Mouse (Mus musculus) ES-E14 (cell line): ENCODE data around the gene Ckap2l. TPM values are rescaled to one million over a fixed set of nuclear protein-coding genes. Genes with fewer than 3 reads are reported as not detected.

Experiments used
- DNase-seq: peaks from one replicate; pipeline ENCODE4 v3.0.0-alpha.2; 2013; ENCODE audit warnings: low read depth, low spot score
- H3K27ac ChIP-seq: 2 replicates; pipeline ENCODE4 v1.5.1; 2012; ENCODE audit warnings: low read depth, mild to moderate bottlenecking, low read length, moderate library complexity, mixed read lengths; ENCODE audit not compliant: poor library complexity, insufficient read depth, severe bottlenecking
- H3K36me3 ChIP-seq: 2 replicates; pipeline ENCODE4 v1.6.1; 2012; ENCODE audit warnings: mild to moderate bottlenecking, low read length, moderate library complexity, mixed read lengths; ENCODE audit not compliant: control insufficient read depth, poor library complexity, insufficient read depth, severe bottlenecking
- H3K4me1 ChIP-seq, 2 experiments: fragments of 150-350 bp in 1 of 2; sonication (generic) in 1 of 2; 2 replicates each; pipeline ENCODE4 v1.6.1; 2012; ENCODE audit warnings: low read length in 2 of 2, mild to moderate bottlenecking in 1 of 2, mixed read lengths in 1 of 2; ENCODE audit not compliant: control insufficient read depth in 2 of 2, insufficient read depth in 2 of 2, poor library complexity in 1 of 2
- H3K4me3 ChIP-seq, 2 experiments: fragments of 150-350 bp in 1 of 2; sonication (generic) in 1 of 2; 2 replicates each; pipeline ENCODE4 v1.5.1; 2012; ENCODE audit warnings: low read length in 2 of 2, low read depth in 1 of 2, mild to moderate bottlenecking in 1 of 2, mixed read lengths in 1 of 2; ENCODE audit not compliant: insufficient read depth in 1 of 2, poor library complexity in 1 of 2, severe bottlenecking in 1 of 2
- H3K9ac ChIP-seq: 2 replicates; pipeline ENCODE4 v1.6.1; 2012; ENCODE audit warnings: low read depth, mild to moderate bottlenecking, low read length, mixed read lengths; ENCODE audit not compliant: poor library complexity, insufficient read depth, severe bottlenecking
- H3K9me3 ChIP-seq: fragments of 150-350 bp; sonication (generic); 2 replicates; pipeline ENCODE4 v1.6.1; 2012; ENCODE audit warnings: low read depth, mild to moderate bottlenecking, low read length; ENCODE audit not compliant: control insufficient read depth, insufficient read depth
- CHD2 ChIP-seq: IDR thresholded peaks from 2 replicates; pipeline ENCODE4 v1.6.1; 2014; ENCODE audit warnings: mild to moderate bottlenecking, low read depth, low read length, inconsistent platforms
- HCFC1 ChIP-seq: IDR thresholded peaks from 2 replicates; pipeline ENCODE4 v1.6.1; 2012; ENCODE audit warnings: low read length, inconsistent platforms, borderline replicate concordance; ENCODE audit not compliant: insufficient read depth
- MAFK ChIP-seq: IDR thresholded peaks from 2 replicates; pipeline ENCODE4 v1.6.1; 2014; ENCODE audit warnings: mild to moderate bottlenecking, low read depth, low read length, inconsistent platforms; ENCODE audit not compliant: insufficient read depth
- ZC3H11A ChIP-seq: IDR thresholded peaks from 2 replicates; pipeline ENCODE4 v1.6.1; 2012; ENCODE audit warnings: low read depth, mild to moderate bottlenecking, inconsistent platforms, low read length, borderline replicate concordance
- ZNF384 ChIP-seq: IDR thresholded peaks from 2 replicates; pipeline ENCODE4 v1.6.1; 2012; ENCODE audit warnings: low read depth, low read length, inconsistent platforms
- in situ Hi-C, 2 experiments: fragments of 600-800 bp; cut with MboI; formaldehyde crosslinking; loops; one replicate each; pipeline ENCODE4 v1.15.1; 2025; ENCODE audit warnings: low sequenced_read_pairs in 2 of 2, inconsistent platforms in 1 of 2; ENCODE audit not compliant: unreplicated experiment in 2 of 2
- total RNA-seq: library from RNA; depleted of rRNA; stranded (reverse); fragments of 300-350 nt; gene quantifications from 2 replicates; pipeline ENCODE4 v1.2.3, GENCODE M21; 2012

Gene Ckap2l
- total RNA-seq, 1 experiment: 15.8 TPM

GRCm38 (mm10) chr2:129261151-129261794, 35.7 kb downstream of the Ckap2l start:
- TF ChIP-seq CHD2: no peak
- TF ChIP-seq ZC3H11A: no peak
- no peak for TF ChIP-seq HCFC1
- no peak for TF ChIP-seq ZNF384
- no peak for TF ChIP-seq MAFK
- Histone ChIP-seq H3K36me3 (no peaks in the 10 kb centered on the region), H3K4me1 (peaks cover 0 to 8% of the 10 kb centered on the region in 2 experiments; a peak in 1 of 4 replicates), H3K27ac (no peak overlapping the region), H3K9ac (no peak overlapping the region), H3K4me3 (no peak overlapping the region), H3K9me3 (no peaks in the 10 kb centered on the region; the same call in 1 of the 2 replicates)
- no peak for DNase-seq
- in situ Hi-C loops: no loop called here

- Histone ChIP-seq H3K9me3 (no peaks in the 10 kb centered on the region), H3K9ac (no peak overlapping the region), H3K4me3 (no peak overlapping the region), H3K4me1 (peaks cover 0 to 12% of the 10 kb centered on the region in 2 experiments; a peak in 1 of 4 replicates), H3K36me3 (no peaks in the 10 kb centered on the region), H3K27ac (no peak overlapping the region)
- DNase-seq: no peak
- TF ChIP-seq ZC3H11A (no peak), HCFC1 (no peak), ZNF384 (no peak), CHD2 (no peak), MAFK (no peak)
- in situ Hi-C loops: no loop called here
Observed at GRCm38 (mm10) chr2:129260646-129261045, 36.4 kb downstream of the Ckap2l start.

- no peaks in the 10 kb centered on the region for H3K9me3 ChIP-seq
- no peak overlapping the region for H3K4me3 ChIP-seq
- DNase-seq: peak; percentile 79
- H3K36me3 ChIP-seq: no peaks in the 10 kb centered on the region
- in situ Hi-C loops: loop anchor here in 1 of 2 experiments (10.0 kb wide), 1 partner anchor 84 kb away; no protein-coding TSS in a partner anchor
- peaks cover 0 to 12% of the 10 kb centered on the region in 2 experiments; a peak in 1 of 4 replicates for H3K4me1 ChIP-seq
- no peak overlapping the region for H3K27ac ChIP-seq
- H3K9ac ChIP-seq: no peak overlapping the region
- TF ChIP-seq ZC3H11A (peak; percentile 99), CHD2 (no peak)
Observed at GRCm38 (mm10) chr2:129258475-129259211, 38.4 kb downstream of the Ckap2l start.

GRCm38 (mm10) chr2:129258056-129258455, 39.0 kb downstream of the Ckap2l start:
- in situ Hi-C loops: loop anchor here in 1 of 2 experiments (10.0 kb wide), 1 partner anchor 83 kb away; no protein-coding TSS in a partner anchor
- Histone ChIP-seq H3K27ac (no peak overlapping the region), H3K4me1 (peaks cover 0 to 14% of the 10 kb centered on the region in 2 experiments; a peak in 1 of 4 replicates), H3K9ac (no peak overlapping the region), H3K4me3 (no peak overlapping the region), H3K9me3 (no peaks in the 10 kb centered on the region), H3K36me3 (no peaks in the 10 kb centered on the region)
- DNase-seq: no peak
- no peak for TF ChIP-seq CHD2
- no peak for TF ChIP-seq ZNF384
- TF ChIP-seq ZC3H11A: no peak
- TF ChIP-seq HCFC1: no peak
- TF ChIP-seq MAFK: no peak
